Mouse (Mus musculus) MEL (cell line): ENCODE measurements around the gene Fnbp1. TPM values are rescaled to one million over a fixed set of nuclear protein-coding genes. Genes with fewer than 3 reads are reported as not detected.

Experiments used
- DNase-seq: peaks from one replicate; pipeline ENCODE4 v3.0.0; 2011; ENCODE audit warnings: low read depth, low spot score
- H3K27ac ChIP-seq: 2 replicates; pipeline ENCODE4 v1.5.1; 2012; ENCODE audit warnings: low read depth, mild to moderate bottlenecking, control low read depth, low read length, moderate library complexity; ENCODE audit not compliant: control insufficient read depth
- H3K27me3 ChIP-seq, 2 experiments: fragments of 150-350 bp in 1 of 2; sonication (generic) in 1 of 2; 2 replicates each; pipeline ENCODE4 v1.6.1; 2012; ENCODE audit warnings: low read length in 2 of 2, mild to moderate bottlenecking in 2 of 2, improper control_type of control experiment in 1 of 2, moderate library complexity in 1 of 2; ENCODE audit not compliant: insufficient read depth in 2 of 2, control insufficient read depth in 1 of 2
- H3K36me3 ChIP-seq, 2 experiments: 2 replicates each; pipeline ENCODE4 v1.6.1; 2012 to 2014; ENCODE audit warnings: low read length in 2 of 2, improper control_type of control experiment in 1 of 2, inconsistent platforms in 1 of 2, mild to moderate bottlenecking in 1 of 2; ENCODE audit not compliant: insufficient read depth in 2 of 2, control insufficient read depth in 1 of 2
- H3K4me1 ChIP-seq, 2 experiments: fragments of 150-350 bp in 1 of 2; sonication (generic) in 1 of 2; 2 replicates each; pipeline ENCODE4 v1.6.1; 2012; ENCODE audit warnings: low read length in 2 of 2, improper control_type of control experiment in 1 of 2, mild to moderate bottlenecking in 1 of 2; ENCODE audit not compliant: insufficient read depth in 2 of 2, control insufficient read depth in 1 of 2
- H3K4me3 ChIP-seq, 2 experiments: fragments of 150-350 bp in 1 of 2; sonication (generic) in 1 of 2; 2 replicates each; pipeline ENCODE4 v1.5.1; 2012; ENCODE audit warnings: low read depth in 2 of 2, low read length in 2 of 2, mild to moderate bottlenecking in 2 of 2, moderate library complexity in 2 of 2, control low read depth in 1 of 2, improper control_type of control experiment in 1 of 2; ENCODE audit not compliant: control insufficient read depth in 1 of 2, insufficient read depth in 1 of 2
- H3K79me2 ChIP-seq: 2 replicates; pipeline ENCODE4 v1.6.1; 2012; ENCODE audit warnings: mild to moderate bottlenecking, low read length, moderate library complexity; ENCODE audit not compliant: control insufficient read depth, poor library complexity, insufficient read depth
- H3K9ac ChIP-seq: 2 replicates; pipeline ENCODE4 v1.6.1; 2012; ENCODE audit warnings: low read depth, mild to moderate bottlenecking, control low read depth, low read length, moderate library complexity; ENCODE audit not compliant: control insufficient read depth, poor library complexity, severe bottlenecking
- H3K9me3 ChIP-seq: fragments of 150-350 bp; sonication (generic); replicated peaks from 2 replicates; pipeline ENCODE4 v1.6.1; 2012; ENCODE audit warnings: mild to moderate bottlenecking, low read length, improper control_type of control experiment, moderate library complexity; ENCODE audit not compliant: insufficient read depth
- BHLHE40 ChIP-seq: IDR thresholded peaks from 2 replicates; pipeline ENCODE4 v1.6.1; 2012; ENCODE audit warnings: low read depth, mild to moderate bottlenecking, inconsistent platforms, low read length, improper control_type of control experiment, borderline replicate concordance
- CHD1 ChIP-seq: IDR thresholded peaks from 2 replicates; pipeline ENCODE4 v1.6.1; 2012; ENCODE audit warnings: low read depth, mild to moderate bottlenecking, inconsistent platforms, low read length, improper control_type of control experiment
- CHD2 ChIP-seq: IDR thresholded peaks from 2 replicates; pipeline ENCODE4 v1.6.1; 2011; ENCODE audit warnings: low read length, improper control_type of control experiment
- CTCF ChIP-seq, 3 experiments: IDR thresholded peaks in 2 of 3; conservative IDR thresholded peaks in 1 of 3; 2 replicates each; pipeline ENCODE4 v1.5.1; 2011 to 2012; ENCODE audit warnings: low read length in 3 of 3, low read depth in 2 of 3, mild to moderate bottlenecking in 2 of 3, improper control_type of control experiment in 1 of 3, inconsistent platforms in 1 of 3, mixed read lengths in 1 of 3, moderate library complexity in 1 of 3; ENCODE audit not compliant: control insufficient read depth in 1 of 3, insufficient read depth in 1 of 3, poor library complexity in 1 of 3, severe bottlenecking in 1 of 3
- E2F4 ChIP-seq: IDR thresholded peaks from 2 replicates; pipeline ENCODE4 v1.6.1; 2011; ENCODE audit warnings: low read depth, low read length, improper control_type of control experiment, borderline replicate concordance
- ELF1 ChIP-seq: IDR thresholded peaks from 2 replicates; pipeline ENCODE4 v1.6.1; 2014; ENCODE audit warnings: low read depth, mild to moderate bottlenecking, inconsistent platforms, low read length, improper control_type of control experiment, moderate library complexity
- EP300 ChIP-seq, 2 experiments: IDR thresholded peaks; 2 replicates each; pipeline ENCODE4 v1.6.1; 2011; ENCODE audit warnings: improper control_type of control experiment in 2 of 2, low read length in 2 of 2, low read depth in 1 of 2, mild to moderate bottlenecking in 1 of 2
- ETS1 ChIP-seq: IDR thresholded peaks from 2 replicates; pipeline ENCODE4 v1.6.1; 2012; ENCODE audit warnings: low read depth, mild to moderate bottlenecking, inconsistent platforms, low read length, improper control_type of control experiment, moderate library complexity
- GABPA ChIP-seq: IDR thresholded peaks from 2 replicates; pipeline ENCODE4 v1.6.1; 2012; ENCODE audit warnings: low read depth, mild to moderate bottlenecking, inconsistent platforms, low read length, improper control_type of control experiment, moderate library complexity
- GATA1 ChIP-seq: IDR thresholded peaks from 2 replicates; pipeline ENCODE4 v1.6.1; 2011; ENCODE audit warnings: low read depth, low read length, improper control_type of control experiment
- HCFC1 ChIP-seq: IDR thresholded peaks from 2 replicates; pipeline ENCODE4 v1.6.1; 2012; ENCODE audit warnings: low read depth, mild to moderate bottlenecking, inconsistent platforms, low read length, improper control_type of control experiment, moderate library complexity
- KAT2A ChIP-seq: conservative IDR thresholded peaks from 2 replicates; pipeline ENCODE4 v1.6.1; 2012; ENCODE audit warnings: low read depth, low read length, improper control_type of control experiment, inconsistent platforms
- MAFK ChIP-seq: IDR thresholded peaks from 2 replicates; pipeline ENCODE4 v1.6.1; 2011; ENCODE audit warnings: low read depth, mild to moderate bottlenecking, low read length, improper control_type of control experiment, borderline replicate concordance
- MAX ChIP-seq: IDR thresholded peaks from 2 replicates; pipeline ENCODE4 v1.6.1; 2011; ENCODE audit warnings: low read length, improper control_type of control experiment
- MAZ ChIP-seq: IDR thresholded peaks from 2 replicates; pipeline ENCODE4 v1.6.1; 2012; ENCODE audit warnings: low read depth, mild to moderate bottlenecking, inconsistent platforms, low read length, improper control_type of control experiment
- MEF2A ChIP-seq: IDR thresholded peaks from 2 replicates; pipeline ENCODE4 v1.6.1; 2014; ENCODE audit warnings: low read depth, mild to moderate bottlenecking, inconsistent platforms, low read length, improper control_type of control experiment; ENCODE audit not compliant: poor library complexity, insufficient replicate concordance, severe bottlenecking; ENCODE audit errors: extremely low read depth
- MXI1 ChIP-seq: IDR thresholded peaks from 2 replicates; pipeline ENCODE4 v1.6.1; 2011; ENCODE audit warnings: mild to moderate bottlenecking, low read depth, low read length, improper control_type of control experiment
- MYB ChIP-seq: IDR thresholded peaks from 2 replicates; pipeline ENCODE4 v1.6.1; 2011; ENCODE audit warnings: mild to moderate bottlenecking, low read depth, low read length, improper control_type of control experiment
- MYC ChIP-seq: IDR thresholded peaks from 2 replicates; pipeline ENCODE4 v1.6.1; 2011; ENCODE audit warnings: low read depth, mild to moderate bottlenecking, low read length, improper control_type of control experiment, moderate library complexity
- NELFE ChIP-seq: IDR thresholded peaks from 2 replicates; pipeline ENCODE4 v1.6.1; 2011; ENCODE audit warnings: low read depth, low read length, improper control_type of control experiment
- NRF1 ChIP-seq: IDR thresholded peaks from 2 replicates; pipeline ENCODE4 v1.6.1; 2014; ENCODE audit warnings: low read depth, mild to moderate bottlenecking, inconsistent platforms, low read length, improper control_type of control experiment, moderate library complexity; ENCODE audit not compliant: poor library complexity, insufficient read depth, severe bottlenecking
- POLR2A ChIP-seq, 2 experiments: IDR thresholded peaks; 2 replicates each; pipeline ENCODE4 v1.6.1; 2011 to 2012; ENCODE audit warnings: low read length in 2 of 2, mild to moderate bottlenecking in 2 of 2, control low read depth in 1 of 2, improper control_type of control experiment in 1 of 2, low read depth in 1 of 2, moderate library complexity in 1 of 2; ENCODE audit not compliant: control insufficient read depth in 1 of 2, insufficient read depth in 1 of 2, poor library complexity in 1 of 2
- POLR2AphosphoS2 ChIP-seq: IDR thresholded peaks from 2 replicates; pipeline ENCODE4 v1.6.1; 2011; ENCODE audit warnings: low read length, improper control_type of control experiment
- POLR2AphosphoS5 ChIP-seq: IDR thresholded peaks from 2 replicates; pipeline ENCODE4 v1.6.1; 2012; ENCODE audit warnings: low read depth, borderline replicate concordance, mild to moderate bottlenecking, inconsistent platforms, low read length, moderate library complexity, mixed read lengths
- RAD21 ChIP-seq: IDR thresholded peaks from 2 replicates; pipeline ENCODE4 v1.6.1; 2011; ENCODE audit warnings: mild to moderate bottlenecking, low read depth, low read length, improper control_type of control experiment
- RCOR1 ChIP-seq: IDR thresholded peaks from 2 replicates; pipeline ENCODE4 v1.6.1; 2012; ENCODE audit warnings: low read depth, mild to moderate bottlenecking, inconsistent platforms, low read length, improper control_type of control experiment
- SIN3A ChIP-seq: IDR thresholded peaks from 2 replicates; pipeline ENCODE4 v1.6.1; 2012; ENCODE audit warnings: low read length, improper control_type of control experiment, inconsistent platforms
- SMC3 ChIP-seq: IDR thresholded peaks from 2 replicates; pipeline ENCODE4 v1.6.1; 2011; ENCODE audit warnings: low read depth, low read length, improper control_type of control experiment
- TAL1 ChIP-seq: IDR thresholded peaks from 2 replicates; pipeline ENCODE4 v1.6.1; 2012; ENCODE audit warnings: mild to moderate bottlenecking, inconsistent platforms, low read length, moderate library complexity, mixed read lengths
- TBP ChIP-seq: IDR thresholded peaks from 2 replicates; pipeline ENCODE4 v1.8.0; 2011; ENCODE audit warnings: low read depth, low read length, improper control_type of control experiment
- TCF12 ChIP-seq: IDR thresholded peaks from 2 replicates; pipeline ENCODE4 v1.6.1; 2014; ENCODE audit warnings: low read depth, mild to moderate bottlenecking, inconsistent platforms, low read length, improper control_type of control experiment, moderate library complexity
- UBTF ChIP-seq: IDR thresholded peaks from 2 replicates; pipeline ENCODE4 v1.6.1; 2012; ENCODE audit warnings: low read depth, mild to moderate bottlenecking, inconsistent platforms, low read length, improper control_type of control experiment, moderate library complexity, borderline replicate concordance; ENCODE audit not compliant: insufficient read depth
- USF1 ChIP-seq: IDR thresholded peaks from 2 replicates; pipeline ENCODE4 v1.6.1; 2014; ENCODE audit warnings: low read depth, mild to moderate bottlenecking, inconsistent platforms, low read length, improper control_type of control experiment, moderate library complexity
- ZC3H11A ChIP-seq: IDR thresholded peaks from 2 replicates; pipeline ENCODE4 v1.6.1; 2012; ENCODE audit warnings: low read depth, mild to moderate bottlenecking, inconsistent platforms, low read length, improper control_type of control experiment
- ZKSCAN1 ChIP-seq: IDR thresholded peaks from 2 replicates; pipeline ENCODE4 v1.6.1; 2012; ENCODE audit warnings: low read depth, mild to moderate bottlenecking, inconsistent platforms, low read length, improper control_type of control experiment, moderate library complexity
- ZMIZ1 ChIP-seq: IDR thresholded peaks from 2 replicates; pipeline ENCODE4 v1.6.1; 2012; ENCODE audit warnings: low read depth, mild to moderate bottlenecking, inconsistent platforms, low read length, improper control_type of control experiment, moderate library complexity
- ZNF384 ChIP-seq: IDR thresholded peaks from 2 replicates; pipeline ENCODE4 v1.6.1; 2012; ENCODE audit warnings: low read depth, mild to moderate bottlenecking, inconsistent platforms, low read length, improper control_type of control experiment
- polyA plus RNA-seq, 2 experiments: library from polyadenylated mRNA; stranded (reverse) in 1 of 2; unstranded in 1 of 2; fragments of >175 nt in 1 of 2; fragments of >200 nt in 1 of 2; gene quantifications; 2 replicates each; pipeline versions ENCODE4 v1.2.1 to v1.2.4; 2012; ENCODE audit warnings: low replicate concordance in 2 of 2, low read depth in 1 of 2; ENCODE audit not compliant: insufficient read length in 2 of 2, insufficient read depth in 1 of 2, missing spikeins in 1 of 2
- total RNA-seq: library from RNA; depleted of rRNA; stranded (reverse); fragments of 300-350 nt; gene quantifications from 2 replicates; pipeline ENCODE4 v1.2.3, GENCODE M21; 2012; rRNA removed

The Fnbp1 gene
- 3.4 and 4.7 TPM in 2 replicates for total RNA-seq
- polyA plus RNA-seq, result 10 to 100 TPM in 1 of 2 experiments, not detected in 1; 17.5 TPM

DNA sequence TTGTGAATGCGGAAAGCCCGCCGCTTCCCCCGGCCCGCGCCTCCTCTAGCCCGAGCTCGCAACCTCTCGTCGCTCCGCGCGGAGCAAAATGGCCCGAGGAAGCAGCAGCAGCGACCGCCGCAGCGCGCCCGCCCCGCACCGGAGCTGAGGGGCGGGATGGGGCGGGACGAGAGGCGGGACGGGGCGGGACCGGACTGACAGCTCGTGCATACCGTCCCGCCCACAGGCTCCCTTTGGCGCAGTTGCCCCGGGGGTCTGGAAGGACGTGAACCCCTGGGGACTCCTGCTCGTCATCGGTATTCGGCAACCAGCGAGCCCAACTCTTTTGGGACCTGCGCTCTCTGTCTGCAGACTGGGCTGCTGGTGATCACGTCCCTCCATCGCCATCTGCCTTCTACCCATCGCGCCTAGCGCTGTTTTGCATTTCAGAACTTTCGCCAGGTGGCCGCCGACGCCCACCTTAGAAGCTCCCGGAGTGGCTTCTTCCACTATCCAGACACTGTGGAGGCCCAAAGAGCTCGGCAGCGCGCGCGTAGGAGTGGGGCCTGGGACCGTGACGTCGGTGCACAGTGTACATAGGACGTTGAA, at the start of gene Fnbp1:
Fnbp1 (minus strand) TSS at position 142 of the 588 bp plus-strand sequence.
- Histone ChIP-seq H3K36me3 (peaks cover 0 to 5% of the 10 kb centered on the region in 2 experiments; a peak in 2 of 4 replicates), H3K9me3 (no peaks in the 10 kb centered on the region), H3K9ac (peak within 1 kb of the TSS; percentile 90), H3K27me3 (no peaks in the 10 kb centered on the region), H3K4me3 (peak within 1 kb of the TSS; percentile 82 to 84), H3K27ac (no peak within 1 kb of the TSS; the same call in 1 of the 2 replicates), H3K79me2 (peaks cover 5% of the 10 kb centered on the region), H3K4me1 (peaks cover 8 to 17% of the 10 kb centered on the region in 2 experiments)
- peak; percentile 90 for DNase-seq
- TF ChIP-seq GATA1 (no peak), TCF12 (peak; percentile 54), ZC3H11A (no peak), E2F4 (no peak), NRF1 (no peak), MYC (no peak), MAX (no peak), MEF2A (no peak), ETS1 (no peak), EP300 (IDR thresholded peaks at IDR 0.05; ENCODE audit: low read depth in 1 of 2, low read length in 2 of 2) (no peak), MAFK (no peak), MYB (no peak), BHLHE40 (no peak), CTCF (IDR thresholded peaks at IDR 0.05 in 2 of 3, conservative IDR thresholded peaks at IDR 0.05 in 1 of 3; ENCODE audit: control insufficient read depth in 1 of 3, insufficient read depth in 1 of 3, low read depth in 2 of 3, low read length in 3 of 3, poor library complexity in 1 of 3, severe bottlenecking in 1 of 3) (no peak), TAL1 (no peak), KAT2A (no peak), ZKSCAN1 (no peak), TBP (no peak), ELF1 (no peak), ZNF384 (no peak), CHD1 (no peak), POLR2A (IDR thresholded peaks at IDR 0.05; ENCODE audit: control insufficient read depth in 1 of 2, insufficient read depth in 1 of 2, low read depth in 1 of 2, low read length in 2 of 2, poor library complexity in 1 of 2) (peak; percentile 70 to 85), USF1 (no peak), SIN3A (peak; percentile 56), MAZ (no peak), HCFC1 (0 out of 2 replicates have a peak, but pooled peaks have one; percentile 24), RAD21 (no peak), CHD2 (no peak), POLR2AphosphoS5 (no peak), POLR2AphosphoS2 (no peak), ZMIZ1 (no peak), NELFE (peak; percentile 82), UBTF (no peak), MXI1 (0 out of 2 replicates have a peak, but pooled peaks have one; percentile 27), SMC3 (no peak), RCOR1 (no peak), GABPA (no peak)
